Mouse (Mus musculus): ENCODE results near the gene Cdk15.
A peak's percentile ranks its signal among the peaks of the same experiment; 100 is the strongest.

Cdk15 gene

GRCm38 (mm10) chr1:59381483-59381882 is 124.8 kb downstream of the Cdk15 start:
- DNase-seq = peak; percentile 25 to 42

GRCm38 (mm10) chr1:59382516-59382915 is 125.8 kb downstream of the Cdk15 start:
- DNase-seq = no peak

- peak in 1 of 2 experiments; percentile 32 for DNase-seq
Measured at GRCm38 (mm10) chr1:59383049-59383610, 126.4 kb downstream of the Cdk15 start.

- DNase-seq = no peak
Measured at GRCm38 (mm10) chr1:59384400-59384799, 127.7 kb downstream of the Cdk15 start.

GRCm38 (mm10) chr1:59385641-59386040 is 128.9 kb downstream of the Cdk15 start:
- no peak for DNase-seq

GRCm38 (mm10) chr1:59387542-59388314 is 131.0 kb downstream of the Cdk15 start:
- no peak for DNase-seq

GRCm38 (mm10) chr1:59389181-59389580 is 132.5 kb downstream of the Cdk15 start:
- no peak for DNase-seq

- peak; percentile 16 to 45 for DNase-seq
Measured at GRCm38 (mm10) chr1:59391736-59392135, 135.0 kb downstream of the Cdk15 start.

GRCm38 (mm10) chr1:59394072-59394471 is 137.4 kb downstream of the Cdk15 start:
- DNase-seq = no peak

GRCm38 (mm10) chr1:59394616-59395015 is 137.9 kb downstream of the Cdk15 start:
- no peak for DNase-seq

- DNase-seq = no peak
Measured at GRCm38 (mm10) chr1:59395992-59396391, 139.3 kb downstream of the Cdk15 start.

- DNase-seq = no peak
Measured at GRCm38 (mm10) chr1:59399554-59400325, 143.0 kb downstream of the Cdk15 start.

- peak in 1 of 2 experiments; percentile 8 for DNase-seq
Measured at GRCm38 (mm10) chr1:59401253-59401652, 144.5 kb downstream of the Cdk15 start.
